Mouse (Mus musculus) adrenal gland, postnatal 10 days (tissue): Measurements from ENCODE around the gene Pof1b. TPM values are rescaled to one million over a fixed set of nuclear protein-coding genes. Genes with fewer than 3 reads are reported as not detected.

Source experiments
- DNase-seq: peaks from one replicate; pipeline ENCODE4 v3.0.0; 2021; ENCODE audit warnings: mixed read lengths
- long read RNA-seq, 2 experiments: library from polyadenylated mRNA; stranded (forward); transcript quantifications; one replicate each; pipeline ENCODE4 v2.0.0; 2021
- total RNA-seq, 2 experiments: library from RNA; stranded (reverse); gene quantifications; 2 replicates each; pipeline ENCODE4 v1.2.3; 2021

Gene Pof1b
- not detected for total RNA-seq
- long read RNA-seq, experiment 1, result 0 reads
- long read RNA-seq, experiment 2, result 0 reads

- DNase-seq, result no peak
Observed at GRCm38 (mm10) chrX:112698508-112698907, at the start of gene Pof1b. Gene Pof1b (minus strand): TSS chrX:112698651.

GRCm38 (mm10) chrX:112716587-112716986, 18.1 kb upstream of the Pof1b start:
- DNase-seq, result no peak

- DNase-seq, result no peak
Observed at GRCm38 (mm10) chrX:112694392-112694791, 4.1 kb downstream of the Pof1b start.

DNA sequence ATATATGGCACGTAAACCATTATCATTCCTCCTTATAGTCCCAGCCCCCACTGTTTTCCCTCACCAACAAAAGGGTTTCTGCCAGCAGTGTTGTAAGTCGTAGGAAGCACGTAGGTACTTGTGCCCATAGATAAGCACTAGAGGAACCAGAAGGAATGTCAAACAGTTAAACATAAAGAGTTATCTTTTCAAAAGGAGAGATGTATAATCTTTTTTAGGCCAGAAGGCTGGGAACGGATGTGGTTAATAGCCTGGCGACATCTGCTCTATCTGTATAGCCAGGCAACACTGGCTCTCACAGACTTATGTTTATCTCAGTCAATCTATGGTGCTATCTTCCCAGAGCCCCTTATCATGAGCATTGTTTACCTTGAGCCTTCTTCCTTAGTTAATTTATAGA, 17.8 kb downstream of the Pof1b start:
- no peak for DNase-seq

GRCm38 (mm10) chrX:112675525-112675924, 22.9 kb downstream of the Pof1b start:
- DNase-seq, result no peak

GRCm38 (mm10) chrX:112601306-112602120, 96.9 kb downstream of the Pof1b start:
- DNase-seq, result peak; percentile 11

GRCm38 (mm10) chrX:112600511-112601305, 97.7 kb downstream of the Pof1b start, which contains the start of gene Zfp711:
Gene Zfp711 (plus strand): TSS chrX:112600526.
- DNase-seq, result peak; percentile 40

Other genes starting within 250 kb of the Pof1b start
- not detected for gene 2010106E10Rik, start 203.4 kb downstream of the Pof1b start, total RNA-seq
- 1 to 10 TPM; 1.4 to 2.6 TPM for gene Zfp711, start 98.1 kb downstream of the Pof1b start, total RNA-seq